11 mouse cellular contexts compared by ENCODE assay signal in genomic region chr19:57366007-57366406, GRCm38 (mm10). TPM values are rescaled to one million over a fixed set of nuclear protein-coding genes. Genes with fewer than 3 reads are reported as not detected.
DNase-seq lines count a peak whose midpoint lies in the region; ATAC-seq and TF ChIP-seq lines count a peak whose summit lies in the region.
"Had no signal": no experiment of that assay in that cellular context is flagged by ENCODE, and none has a peak within 500 bp of the region (broad histone marks: within the 10 kb centered on the region; RNA-seq: fewer than 3 reads in every experiment).

No protein-coding gene starts in this region.

- no peak overlapping the region for H3K9ac ChIP-seq in hindbrain, embryonic 14.5 days
- H3K9ac ChIP-seq in hindbrain, embryonic 11.5 days (ENCODE audit: low read depth, low read length): no peak overlapping the region
- H3K9ac ChIP-seq in midbrain, embryonic 13.5 days (replicated peaks): no peak overlapping the region
- no peak overlapping the region for H3K9ac ChIP-seq in midbrain, embryonic 15.5 days
- 0 out of 2 replicates have a peak overlapping the region, but pooled peaks have one; percentile 5 for H3K9ac ChIP-seq in intestine, postnatal 0 days (ENCODE audit: low read depth, low read length)

- peak; percentile 44 for TF ChIP-seq CTCF in intestine, postnatal 0 days (IDR thresholded peaks at IDR 0.05; ENCODE audit: low read depth)

- no peak for ATAC-seq in hindbrain, embryonic 14.5 days (ENCODE audit: low FRiP score)
- ATAC-seq in hindbrain, embryonic 11.5 days (ENCODE audit: low FRiP score): no peak
- ATAC-seq in midbrain, embryonic 13.5 days: no peak
- ATAC-seq in midbrain, embryonic 15.5 days (replicated peaks): no peak
- no peak for ATAC-seq in intestine, postnatal 0 days
- ATAC-seq: hindbrain, postnatal 0 days; Patski had no signal

- WGBS in hindbrain, embryonic 14.5 days: 53% methylated on average over 8 of the region's 8 CpGs
- 78% methylated on average over 8 of the region's 8 CpGs for WGBS in hindbrain, embryonic 11.5 days
- 69% methylated on average over 8 of the region's 8 CpGs for WGBS in midbrain, embryonic 13.5 days
- WGBS in midbrain, embryonic 15.5 days: 61% methylated on average over 8 of the region's 8 CpGs
- 47% methylated on average over 8 of the region's 8 CpGs for WGBS in intestine, postnatal 0 days

- peaks cover 52% of the 10 kb centered on the region for H3K4me1 ChIP-seq in hindbrain, embryonic 14.5 days (replicated peaks; ENCODE audit: control insufficient read depth, insufficient read depth, low read length)
- H3K4me1 ChIP-seq in hindbrain, embryonic 11.5 days (replicated peaks; ENCODE audit: control insufficient read depth, insufficient read depth, low read length): peaks cover 5% of the 10 kb centered on the region; the same call in 1 of the 2 replicates
- peaks cover 65% of the 10 kb centered on the region for H3K4me1 ChIP-seq in midbrain, embryonic 13.5 days (replicated peaks)
- H3K4me1 ChIP-seq in midbrain, embryonic 15.5 days: peaks cover 62% of the 10 kb centered on the region
- peaks cover 31% of the 10 kb centered on the region for H3K4me1 ChIP-seq in intestine, postnatal 0 days (replicated peaks; ENCODE audit: control insufficient read depth, insufficient read depth, low read length)

- no peak for DNase-seq in hindbrain, embryonic 14.5 days (ENCODE audit: low spot score)
- DNase-seq in hindbrain, embryonic 11.5 days (ENCODE audit: low spot score): no peak
- peak; percentile 65 for DNase-seq in testis, postnatal 10 days (ENCODE audit: low spot score)
- no peak for DNase-seq in frontal cortex, postnatal 14 days (ENCODE audit: low spot score in 2 of 2)
- no peak for DNase-seq in frontal cortex, adult 2 months (ENCODE audit: extremely low spot score in 1 of 2, low spot score in 1 of 2)
- DNase-seq: retina, postnatal 1 day had no signal

- H3K36me3 ChIP-seq in hindbrain, embryonic 14.5 days (replicated peaks; ENCODE audit: control insufficient read depth, insufficient read depth): peaks cover 25% of the 10 kb centered on the region
- H3K36me3 ChIP-seq in hindbrain, embryonic 11.5 days (ENCODE audit: control insufficient read depth, insufficient read depth, low read length): peaks cover 4% of the 10 kb centered on the region; the same call in 1 of the 2 replicates
- H3K36me3 ChIP-seq in midbrain, embryonic 13.5 days: peaks cover 24% of the 10 kb centered on the region
- H3K36me3 ChIP-seq in midbrain, embryonic 15.5 days (replicated peaks): peaks cover 12% of the 10 kb centered on the region; the same call in 1 of the 2 replicates
- H3K36me3 ChIP-seq in intestine, postnatal 0 days (ENCODE audit: control insufficient read depth, insufficient read depth): peaks cover 26% of the 10 kb centered on the region

- H3K27me3 ChIP-seq in hindbrain, embryonic 14.5 days (ENCODE audit: control insufficient read depth, insufficient read depth, low read length): no peaks in the 10 kb centered on the region
- H3K27me3 ChIP-seq in hindbrain, embryonic 11.5 days (ENCODE audit: control insufficient read depth, insufficient read depth, low read length): no peaks in the 10 kb centered on the region
- no peaks in the 10 kb centered on the region for H3K27me3 ChIP-seq in midbrain, embryonic 13.5 days
- no peaks in the 10 kb centered on the region for H3K27me3 ChIP-seq in midbrain, embryonic 15.5 days (replicated peaks)
- no peaks in the 10 kb centered on the region for H3K27me3 ChIP-seq in intestine, postnatal 0 days (replicated peaks; ENCODE audit: control insufficient read depth, insufficient read depth, low read length)
- H3K27me3 ChIP-seq: Patski had no signal

- H3K4me3 ChIP-seq in hindbrain, embryonic 14.5 days (replicated peaks; ENCODE audit: low read length): no peak overlapping the region
- no peak overlapping the region for H3K4me3 ChIP-seq in hindbrain, embryonic 11.5 days (ENCODE audit: low read depth, low read length)
- no peak overlapping the region for H3K4me3 ChIP-seq in midbrain, embryonic 13.5 days (replicated peaks)
- H3K4me3 ChIP-seq in midbrain, embryonic 15.5 days: no peak overlapping the region
- no peak overlapping the region for H3K4me3 ChIP-seq in intestine, postnatal 0 days (ENCODE audit: low read depth, low read length)

- no peaks in the 10 kb centered on the region for H3K9me3 ChIP-seq in hindbrain, embryonic 14.5 days (ENCODE audit: control insufficient read depth, low read length)
- no peaks in the 10 kb centered on the region for H3K9me3 ChIP-seq in hindbrain, embryonic 11.5 days (ENCODE audit: control insufficient read depth, low read length)
- H3K9me3 ChIP-seq in midbrain, embryonic 13.5 days: no peaks in the 10 kb centered on the region
- no peaks in the 10 kb centered on the region for H3K9me3 ChIP-seq in midbrain, embryonic 15.5 days
- no peaks in the 10 kb centered on the region for H3K9me3 ChIP-seq in intestine, postnatal 0 days (ENCODE audit: control insufficient read depth)

- H3K27ac ChIP-seq in hindbrain, embryonic 14.5 days: peak overlapping the region; percentile 35; the same call in 1 of the 2 replicates
- H3K27ac ChIP-seq in hindbrain, embryonic 11.5 days (ENCODE audit: low read depth, low read length): no peak overlapping the region
- H3K27ac ChIP-seq in midbrain, embryonic 13.5 days: no peak overlapping the region
- no peak overlapping the region for H3K27ac ChIP-seq in midbrain, embryonic 15.5 days
- peak overlapping the region; percentile 74; the same call in 1 of the 2 replicates for H3K27ac ChIP-seq in intestine, postnatal 0 days (ENCODE audit: low read depth, low read length)
- H3K27ac ChIP-seq: hindbrain, postnatal 0 days had no signal

- no peak overlapping the region for H3K4me2 ChIP-seq in hindbrain, embryonic 14.5 days (replicated peaks)
- H3K4me2 ChIP-seq in hindbrain, embryonic 11.5 days (replicated peaks; ENCODE audit: low read depth, low read length): no peak overlapping the region
- H3K4me2 ChIP-seq in midbrain, embryonic 13.5 days (replicated peaks): 0 out of 2 replicates have a peak overlapping the region, but pooled peaks have one; percentile 3
- H3K4me2 ChIP-seq in midbrain, embryonic 15.5 days: no peak overlapping the region
- no peak overlapping the region for H3K4me2 ChIP-seq in intestine, postnatal 0 days (replicated peaks; ENCODE audit: low read depth)

RNA-seq across cellular contexts. Expression of gene Fam160b1, which starts 5.5 kb away (rescaled TPM):
- 17.4 and 18.5 TPM in 2 replicates for polyA plus RNA-seq in hindbrain, embryonic 14.5 days (2014; fragmentation: Nextera tagmentation; extraction: Ambion mirVana)
- 14.2 and 15.4 TPM in 2 replicates for polyA plus RNA-seq in hindbrain, embryonic 11.5 days (2014; fragmentation: Nextera tagmentation; extraction: Ambion mirVana)
- polyA plus RNA-seq in midbrain, embryonic 13.5 days (2015; fragmentation: Nextera tagmentation; extraction: Ambion mirVana): 14.2 TPM in 2 replicates
- 12.9 and 14.1 TPM in 2 replicates for polyA plus RNA-seq in midbrain, embryonic 15.5 days (2015; fragmentation: Nextera tagmentation; extraction: Ambion mirVana)
- polyA plus RNA-seq in intestine, postnatal 0 days (2015; fragmentation: Nextera tagmentation; extraction: Ambion mirVana): 13.9 and 14.9 TPM in 2 replicates
- polyA plus RNA-seq in frontal cortex, adult 2 months (2012; rRNA removed): 17.0 and 18.3 TPM in 2 replicates

RNA-seq across cellular contexts. Expression of gene Ablim1, which starts 51.3 kb away (rescaled TPM):
- 56.6 and 61.8 TPM in 2 replicates for polyA plus RNA-seq in hindbrain, embryonic 14.5 days (2014; fragmentation: Nextera tagmentation; extraction: Ambion mirVana)
- 18.3 and 18.6 TPM in 2 replicates for polyA plus RNA-seq in hindbrain, embryonic 11.5 days (2014; fragmentation: Nextera tagmentation; extraction: Ambion mirVana)
- polyA plus RNA-seq in midbrain, embryonic 13.5 days (2015; fragmentation: Nextera tagmentation; extraction: Ambion mirVana): 31.3 and 34.4 TPM in 2 replicates
- 57.4 and 64.5 TPM in 2 replicates for polyA plus RNA-seq in midbrain, embryonic 15.5 days (2015; fragmentation: Nextera tagmentation; extraction: Ambion mirVana)
- polyA plus RNA-seq in intestine, postnatal 0 days (2015; fragmentation: Nextera tagmentation; extraction: Ambion mirVana): 24.4 and 28.7 TPM in 2 replicates
- polyA plus RNA-seq in frontal cortex, adult 2 months (2012; rRNA removed): 54.2 and 56.0 TPM in 2 replicates

Comparison
In these comparisons a context has a peak if more than half of its experiments do, and no peak if none do; other contexts are left out.
1. H3K27ac ChIP-seq: peak in hindbrain, embryonic 14.5 days (single experiment) and intestine, postnatal 0 days (single experiment); none in hindbrain, embryonic 11.5 days (single experiment), midbrain, embryonic 13.5 days (single experiment) and midbrain, embryonic 15.5 days (single experiment).